Mouse (Mus musculus) spleen, adult 2 months (tissue): Measurements from ENCODE around the gene B4galnt4. TPM values are rescaled to one million over a fixed set of nuclear protein-coding genes. Genes with fewer than 3 reads are reported as not detected.

Source experiments
- DNase-seq, 2 experiments: peaks; one replicate each; pipeline versions ENCODE4 v3.0.0 to v3.0.0-alpha.2; 2012 to 2021; ENCODE audit warnings: low spot score in 2 of 2, low read depth in 1 of 2
- H3K27ac ChIP-seq: fragments of 200-500 bp; 2 replicates; pipeline ENCODE4 v1.5.1; 2012; ENCODE audit warnings: low read length, inconsistent platforms; ENCODE audit not compliant: insufficient read depth
- H3K27me3 ChIP-seq: fragments of 200-500 bp; 2 replicates; pipeline ENCODE4 v1.6.1; 2012; ENCODE audit warnings: mild to moderate bottlenecking, moderate library complexity, low read length, inconsistent platforms; ENCODE audit not compliant: control insufficient read depth, insufficient read depth
- H3K36me3 ChIP-seq: fragments of 200-500 bp; 2 replicates; pipeline ENCODE4 v1.6.1; 2012; ENCODE audit warnings: mild to moderate bottlenecking, low read length, inconsistent platforms; ENCODE audit not compliant: control insufficient read depth, insufficient read depth
- H3K4me1 ChIP-seq: fragments of 200-500 bp; 2 replicates; pipeline ENCODE4 v1.6.1; 2011; ENCODE audit warnings: inconsistent platforms; ENCODE audit not compliant: control insufficient read depth, insufficient read depth, insufficient read length
- H3K4me3 ChIP-seq: fragments of 200-500 bp; 2 replicates; pipeline ENCODE4 v1.5.1; 2011; ENCODE audit warnings: mild to moderate bottlenecking, inconsistent platforms; ENCODE audit not compliant: insufficient read depth, insufficient read length; ENCODE audit errors: extremely low read depth
- CTCF ChIP-seq: fragments of 200-500 bp; IDR thresholded peaks from 2 replicates; pipeline ENCODE4 v1.5.1; 2011; ENCODE audit warnings: mild to moderate bottlenecking, inconsistent platforms; ENCODE audit not compliant: insufficient read depth, insufficient read length, insufficient replicate concordance; ENCODE audit errors: extremely low read depth
- POLR2A ChIP-seq: fragments of 200-500 bp; IDR thresholded peaks from 2 replicates; pipeline ENCODE4 v1.6.1; 2011; ENCODE audit warnings: low read depth, low read length, inconsistent platforms
- WGBS: fragments of 180-500 bp; shearing (Covaris S2); methylation state at CpG from one replicate; pipeline ENCODE4 v1.1.7; 2018; 5-methylcytosine and 5-hydroxymethylcytosine counted together
- polyA plus RNA-seq: library from polyadenylated mRNA; depleted of rRNA; stranded (reverse); fragments of >200 nt; gene quantifications from 2 replicates; pipeline ENCODE4 v1.2.3, GENCODE M21; 2012; rRNA removed

Gene B4galnt4
- polyA plus RNA-seq, 1 experiment: 0.79 TPM

- no peak for DNase-seq
- H3K4me3 ChIP-seq: no peak overlapping the region
- H3K27me3 ChIP-seq: no peaks in the 10 kb centered on the region
- 77% methylated on average over 5 of the region's 5 CpGs for WGBS
- TF ChIP-seq POLR2A: no peak
- no peak for TF ChIP-seq CTCF
- H3K4me1 ChIP-seq: no peaks in the 10 kb centered on the region
- H3K36me3 ChIP-seq: no peaks in the 10 kb centered on the region
- H3K27ac ChIP-seq: no peak overlapping the region
Measured at GRCm38 (mm10) chr7:141121051-141121531, 60.2 kb downstream of the B4galnt4 start.

Other genes with a start within 250 kb of the B4galnt4 start
- not detected in 2 replicates for gene Zfp941, start 238.9 kb upstream of the B4galnt4 start, polyA plus RNA-seq
- 1.1 and 1.5 TPM in 2 replicates for gene Urah, start 226.1 kb upstream of the B4galnt4 start, polyA plus RNA-seq
- 0.25 TPM in 1 of 2 replicates, not detected in the other for gene Scgb1c1, start 215.6 kb upstream of the B4galnt4 start, polyA plus RNA-seq
- not detected in 2 replicates for gene Odf3, start 213.3 kb upstream of the B4galnt4 start, polyA plus RNA-seq
- not detected in 2 replicates for gene Gm45785, start 204.8 kb upstream of the B4galnt4 start, polyA plus RNA-seq
- gene Ric8a, start 204.1 kb upstream of the B4galnt4 start, polyA plus RNA-seq: 104 and 117 TPM in 2 replicates
- gene Bet1l, start 203.5 kb upstream of the B4galnt4 start, polyA plus RNA-seq: 16.9 and 19.0 TPM in 2 replicates
- gene Psmd13, start 179.1 kb upstream of the B4galnt4 start, polyA plus RNA-seq: 39.6 and 43.0 TPM in 2 replicates
- gene Sirt3, start 178.8 kb upstream of the B4galnt4 start, polyA plus RNA-seq: 13.3 and 15.0 TPM in 2 replicates
- gene Cox8b, start 160.7 kb upstream of the B4galnt4 start, polyA plus RNA-seq: not detected in 2 replicates
- gene Nlrp6, start 140.2 kb upstream of the B4galnt4 start, polyA plus RNA-seq: 0.12 and 0.32 TPM in 2 replicates
- 21.2 and 26.0 TPM in 2 replicates for gene Pgghg, start 119.7 kb upstream of the B4galnt4 start, polyA plus RNA-seq
- 1.2 and 1.3 TPM in 2 replicates for gene Ifitm5, start 110.8 kb upstream of the B4galnt4 start, polyA plus RNA-seq
- not detected in 2 replicates for gene Gm45717, start 105.2 kb upstream of the B4galnt4 start, polyA plus RNA-seq
- gene Ifitm2, start 105.1 kb upstream of the B4galnt4 start, polyA plus RNA-seq: 279 and 436 TPM in 2 replicates
- gene Ifitm1, start 93.9 kb upstream of the B4galnt4 start, polyA plus RNA-seq: 159 and 265 TPM in 2 replicates
- gene Ifitm3, start 50.3 kb upstream of the B4galnt4 start, polyA plus RNA-seq: 177 and 277 TPM in 2 replicates
- 25.5 and 45.9 TPM in 2 replicates for gene Ifitm6, start 43.2 kb upstream of the B4galnt4 start, polyA plus RNA-seq
- gene Gm17387, start 32.0 kb upstream of the B4galnt4 start, polyA plus RNA-seq: not detected in 2 replicates
- gene Pkp3, start 17.1 kb downstream of the B4galnt4 start, polyA plus RNA-seq: 30.1 and 36.7 TPM in 2 replicates
- gene Sigirr, start 39.5 kb downstream of the B4galnt4 start, polyA plus RNA-seq: 35.8 and 45.5 TPM in 2 replicates
- gene Ano9, start 56.7 kb downstream of the B4galnt4 start, polyA plus RNA-seq: 0.02 and 0.23 TPM in 2 replicates
- 26.8 and 27.0 TPM in 2 replicates for gene Ptdss2, start 61.3 kb downstream of the B4galnt4 start, polyA plus RNA-seq
- gene Rnh1, start 111.8 kb downstream of the B4galnt4 start, polyA plus RNA-seq: 90.8 and 113 TPM in 2 replicates
- gene Hras, start 132.9 kb downstream of the B4galnt4 start, polyA plus RNA-seq: 29.0 and 33.2 TPM in 2 replicates
- gene Lrrc56, start 133.1 kb downstream of the B4galnt4 start, polyA plus RNA-seq: 5.2 and 5.5 TPM in 2 replicates
- gene Lmntd2, start 153.0 kb downstream of the B4galnt4 start, polyA plus RNA-seq: 6.8 and 7.4 TPM in 2 replicates
- gene Rassf7, start 154.8 kb downstream of the B4galnt4 start, polyA plus RNA-seq: 13.0 and 18.4 TPM in 2 replicates
- gene Phrf1, start 167.7 kb downstream of the B4galnt4 start, polyA plus RNA-seq: 29.3 and 31.4 TPM in 2 replicates
- 105 and 160 TPM in 2 replicates for gene Irf7, start 205.4 kb downstream of the B4galnt4 start, polyA plus RNA-seq
- 0.14 and 0.15 TPM in 2 replicates for gene Cdhr5, start 215.7 kb downstream of the B4galnt4 start, polyA plus RNA-seq
- 1.6 and 4.5 TPM in 2 replicates for gene Sct, start 218.0 kb downstream of the B4galnt4 start, polyA plus RNA-seq
- gene Drd4, start 230.9 kb downstream of the B4galnt4 start, polyA plus RNA-seq: 0.09 and 0.22 TPM in 2 replicates